Mouse (Mus musculus) embryonic facial prominence, embryonic 12.5 days (tissue): ENCODE measurements around the gene Vcam1. TPM values are rescaled to one million over a fixed set of nuclear protein-coding genes. Genes with fewer than 3 reads are reported as not detected.

Source experiments
- ATAC-seq: fragments of 200-750 bp; cut with Nextera tagmentation; 2 replicates; pipeline ENCODE4 v1.8.0; 2017; ENCODE audit not compliant: insufficient number of reproducible peaks, insufficient read depth, low FRiP score, low TSS enrichment
- H3K27ac ChIP-seq: fragments of 300-500 bp; sonication (generic); 2 replicates; pipeline ENCODE4 v1.5.1; 2016; ENCODE audit warnings: mild to moderate bottlenecking
- H3K27me3 ChIP-seq: fragments of 300-500 bp; sonication (generic); 2 replicates; pipeline ENCODE4 v1.6.1; 2016; ENCODE audit warnings: mild to moderate bottlenecking, moderate library complexity
- H3K36me3 ChIP-seq: fragments of 300-500 bp; sonication (generic); 2 replicates; pipeline ENCODE4 v1.6.1; 2016; ENCODE audit warnings: mild to moderate bottlenecking
- H3K4me1 ChIP-seq: fragments of 300-500 bp; sonication (generic); 2 replicates; pipeline ENCODE4 v1.6.1; 2016
- H3K4me2 ChIP-seq: fragments of 300-500 bp; sonication (generic); replicated peaks from 2 replicates; pipeline ENCODE4 v1.6.1; 2016; ENCODE audit warnings: mild to moderate bottlenecking, moderate library complexity
- H3K4me3 ChIP-seq: fragments of 300-500 bp; sonication (generic); 2 replicates; pipeline ENCODE4 v1.5.1; 2016; ENCODE audit warnings: mild to moderate bottlenecking
- H3K9ac ChIP-seq: fragments of 300-500 bp; sonication (generic); 2 replicates; pipeline ENCODE4 v1.6.1; 2016; ENCODE audit warnings: mild to moderate bottlenecking, moderate library complexity
- H3K9me3 ChIP-seq: fragments of 300-500 bp; sonication (generic); 2 replicates; pipeline ENCODE4 v1.6.1; 2016; ENCODE audit warnings: mild to moderate bottlenecking, moderate library complexity
- WGBS: fragments of 180-500 bp; shearing (Covaris S2); methylation state at CpG from one replicate; pipeline ENCODE4 v1.1.7; 2016; 5-methylcytosine and 5-hydroxymethylcytosine counted together
- polyA plus RNA-seq: library from polyadenylated mRNA; unstranded; fragments of >200 nt; fragmentation: Nextera tagmentation; extraction: Ambion mirVana; gene quantifications from 2 replicates; pipeline ENCODE4 v1.2.1, GENCODE M21; 2016

Gene Vcam1
- 58.8 and 69.4 TPM in 2 replicates for polyA plus RNA-seq

- H3K4me3 ChIP-seq: peak within 1 kb of the TSS; percentile 43
- H3K27me3 ChIP-seq: no peaks in the 10 kb centered on the region
- H3K4me2 ChIP-seq: peak within 1 kb of the TSS; percentile 56
- peaks cover 13% of the 10 kb centered on the region for H3K4me1 ChIP-seq
- H3K36me3 ChIP-seq: peaks cover 3% of the 10 kb centered on the region; the same call in 1 of the 2 replicates
- H3K9ac ChIP-seq: peak within 1 kb of the TSS; percentile 49
- H3K27ac ChIP-seq: peak within 1 kb of the TSS; percentile 67
- H3K9me3 ChIP-seq: no peaks in the 10 kb centered on the region
- ATAC-seq: no peak
- WGBS: under 1% methylated on average over 9 of the region's 9 CpGs
These were observed at the start of gene Vcam1 for GRCm38 (mm10) chr3:116129259-116129738. Gene Vcam1 (minus strand): TSS chr3:116129688.

DNA sequence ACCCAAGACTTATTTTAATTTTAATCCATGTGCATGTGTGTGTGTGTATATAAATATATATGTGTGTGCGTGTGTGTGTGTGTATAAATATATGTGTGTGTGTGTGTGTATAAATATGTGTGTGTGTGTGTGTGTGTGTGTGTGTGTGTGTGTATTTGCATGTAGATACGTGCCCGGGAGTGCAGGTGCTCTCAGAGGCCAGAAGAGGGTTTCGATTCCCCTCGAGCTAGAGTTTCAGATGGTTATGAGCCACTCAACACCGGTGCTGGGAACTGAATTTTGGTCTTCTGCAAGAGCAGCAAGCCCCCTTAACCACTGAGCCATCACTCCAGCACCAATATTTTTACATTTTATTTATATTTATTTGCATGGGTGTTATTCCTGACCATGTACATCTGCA is 45.6 kb upstream of the Vcam1 start:
- no peaks in the 10 kb centered on the region for H3K9me3 ChIP-seq
- no peaks in the 10 kb centered on the region for H3K4me1 ChIP-seq
- H3K36me3 ChIP-seq: no peaks in the 10 kb centered on the region
- H3K27ac ChIP-seq: no peak overlapping the region
- no peak overlapping the region for H3K4me2 ChIP-seq
- H3K9ac ChIP-seq: no peak overlapping the region
- 90% methylated on average over 6 of the region's 6 CpGs for WGBS
- no peak for ATAC-seq
- H3K4me3 ChIP-seq: no peak overlapping the region
- no peaks in the 10 kb centered on the region for H3K27me3 ChIP-seq

DNA sequence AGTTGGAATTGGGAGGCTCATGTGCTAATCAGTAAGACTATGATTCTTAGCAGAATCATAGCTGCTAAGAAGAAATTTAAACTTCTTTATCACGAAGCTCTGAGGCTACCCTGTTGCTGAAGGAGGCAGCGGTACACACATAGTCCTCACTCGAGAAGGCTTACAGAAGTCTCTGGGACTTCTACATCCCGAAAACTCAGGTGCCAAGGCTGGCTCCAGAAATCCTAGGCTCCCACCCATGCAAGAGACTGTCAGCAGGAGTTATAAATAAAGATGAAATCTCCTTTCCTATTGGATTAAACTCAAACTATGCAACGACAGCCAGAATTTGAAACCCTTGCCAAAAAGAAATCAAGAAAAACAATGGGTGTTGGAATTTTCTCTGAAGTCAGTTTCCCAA is 42.0 kb upstream of the Vcam1 start:
- no peaks in the 10 kb centered on the region for H3K27me3 ChIP-seq
- H3K36me3 ChIP-seq: no peaks in the 10 kb centered on the region
- no peak overlapping the region for H3K4me3 ChIP-seq
- 73% methylated on average over 5 of the region's 5 CpGs for WGBS
- H3K4me1 ChIP-seq: no peaks in the 10 kb centered on the region
- no peaks in the 10 kb centered on the region for H3K9me3 ChIP-seq
- H3K9ac ChIP-seq: no peak overlapping the region
- ATAC-seq: no peak
- no peak overlapping the region for H3K4me2 ChIP-seq
- no peak overlapping the region for H3K27ac ChIP-seq

- ATAC-seq: no peak
- Histone ChIP-seq H3K9me3 (no peaks in the 10 kb centered on the region), H3K4me2 (no peak overlapping the region), H3K4me1 (no peaks in the 10 kb centered on the region), H3K9ac (no peak overlapping the region), H3K4me3 (no peak overlapping the region), H3K27me3 (no peaks in the 10 kb centered on the region), H3K27ac (no peak overlapping the region), H3K36me3 (no peaks in the 10 kb centered on the region)
- WGBS: 81% methylated on average over 2 of the region's 2 CpGs
These were observed 38.6 kb upstream of the Vcam1 start for GRCm38 (mm10) chr3:116168056-116168455.

DNA sequence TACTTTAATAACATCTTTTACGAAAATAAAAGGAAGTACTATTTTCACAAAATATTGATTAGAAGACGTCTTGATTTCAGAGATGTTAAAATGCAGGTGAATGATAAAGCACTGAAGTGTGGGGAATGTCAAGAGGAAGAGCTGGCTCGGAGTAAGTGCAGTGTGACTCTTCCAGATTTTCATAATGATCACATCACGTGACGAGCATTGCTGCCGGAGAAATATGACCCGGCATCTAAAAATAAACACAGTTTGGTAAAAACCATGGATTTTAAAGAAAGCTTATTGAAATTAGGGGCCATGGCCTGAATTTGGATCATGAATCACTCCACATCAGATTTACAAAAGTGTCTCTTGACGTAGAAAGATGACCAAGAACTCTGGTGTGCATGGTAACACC is 36.8 kb upstream of the Vcam1 start:
- Histone ChIP-seq H3K36me3 (no peaks in the 10 kb centered on the region), H3K4me2 (no peak overlapping the region), H3K4me1 (no peaks in the 10 kb centered on the region), H3K4me3 (no peak overlapping the region), H3K9me3 (no peaks in the 10 kb centered on the region), H3K27ac (no peak overlapping the region), H3K9ac (no peak overlapping the region), H3K27me3 (no peaks in the 10 kb centered on the region)
- WGBS: 66% methylated on average over 8 of the region's 8 CpGs
- no peak for ATAC-seq

DNA sequence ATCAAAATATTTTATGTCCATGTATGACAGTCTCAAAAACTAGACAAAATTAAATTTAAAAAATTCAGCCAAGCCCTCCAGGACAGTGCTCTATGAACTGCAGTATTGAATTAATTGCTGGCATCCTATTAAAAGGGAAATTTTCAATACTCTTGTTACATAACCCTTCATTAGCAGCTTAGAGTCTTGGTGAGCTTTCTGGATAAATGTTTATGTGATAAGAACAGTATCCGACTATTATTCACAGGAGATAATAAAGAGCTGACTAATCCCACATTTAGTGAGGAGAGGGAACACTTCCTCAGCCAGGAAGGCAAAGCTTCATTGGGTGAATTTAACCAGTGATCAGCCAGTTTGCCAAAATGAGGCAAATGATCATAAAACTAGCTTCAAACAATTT is 35.5 kb upstream of the Vcam1 start:
- Histone ChIP-seq H3K4me3 (no peak overlapping the region), H3K4me2 (no peak overlapping the region), H3K27me3 (no peaks in the 10 kb centered on the region), H3K9me3 (no peaks in the 10 kb centered on the region), H3K36me3 (no peaks in the 10 kb centered on the region), H3K9ac (no peak overlapping the region), H3K27ac (no peak overlapping the region), H3K4me1 (no peaks in the 10 kb centered on the region)
- no peak for ATAC-seq
- 73% methylated on average over 1 of the region's 1 CpGs for WGBS

DNA sequence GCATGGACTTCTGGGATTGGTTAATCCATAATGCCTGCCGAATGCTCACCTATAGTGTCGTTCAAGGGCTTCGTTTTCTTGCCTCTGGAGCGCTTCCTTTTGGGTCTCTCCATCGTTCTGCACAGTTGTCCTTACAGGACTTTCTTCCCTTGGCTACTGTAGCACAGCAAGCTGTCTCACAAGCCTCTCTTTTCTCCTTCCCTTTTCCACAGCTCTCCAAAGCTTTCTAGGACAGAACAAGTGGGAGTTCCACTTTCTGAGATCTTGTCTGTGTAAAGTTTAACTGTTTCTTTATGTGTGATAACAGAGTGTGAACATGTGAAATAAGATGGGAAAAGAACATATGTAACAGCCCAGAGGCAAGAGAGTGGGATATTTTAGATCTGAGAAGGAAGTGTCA is 34.0 kb upstream of the Vcam1 start:
- no peak overlapping the region for H3K27ac ChIP-seq
- H3K4me3 ChIP-seq: no peak overlapping the region
- no peak overlapping the region for H3K4me2 ChIP-seq
- no peak overlapping the region for H3K9ac ChIP-seq
- no peak for ATAC-seq
- no peaks in the 10 kb centered on the region for H3K9me3 ChIP-seq
- H3K4me1 ChIP-seq: no peaks in the 10 kb centered on the region
- no peaks in the 10 kb centered on the region for H3K27me3 ChIP-seq
- 80% methylated on average over 5 of the region's 5 CpGs for WGBS
- no peaks in the 10 kb centered on the region for H3K36me3 ChIP-seq

DNA sequence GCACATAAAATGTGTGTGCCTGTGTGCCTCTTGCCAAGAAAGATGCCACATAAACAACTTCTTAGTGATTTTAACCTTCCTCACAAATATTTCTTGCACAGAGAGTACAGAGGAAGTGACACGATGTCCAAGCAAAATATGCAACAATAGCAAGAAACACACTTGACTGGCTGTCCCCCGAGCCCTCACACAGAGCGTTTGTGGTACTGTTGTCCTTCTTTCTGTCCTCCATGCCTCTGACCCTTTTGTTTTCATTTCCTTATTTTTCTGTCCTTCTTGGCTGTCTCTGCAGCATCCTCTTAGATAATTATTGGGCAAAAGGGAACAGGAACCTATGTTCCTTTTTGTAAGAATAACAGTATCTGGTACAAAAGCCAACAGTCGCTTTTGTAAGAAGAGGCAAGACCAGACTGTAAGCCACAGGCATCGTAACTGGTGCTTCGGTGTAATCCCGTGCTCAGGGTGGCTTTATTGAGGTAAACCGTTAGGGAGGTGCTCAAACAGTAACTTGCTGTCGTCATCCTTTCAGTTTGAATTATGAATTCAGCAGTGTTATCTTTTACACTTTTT is 32.7 kb upstream of the Vcam1 start:
- Histone ChIP-seq H3K4me3 (no peak overlapping the region), H3K9ac (no peak overlapping the region), H3K36me3 (no peaks in the 10 kb centered on the region), H3K4me2 (no peak overlapping the region), H3K27ac (no peak overlapping the region), H3K27me3 (no peaks in the 10 kb centered on the region), H3K9me3 (no peaks in the 10 kb centered on the region), H3K4me1 (no peaks in the 10 kb centered on the region)
- WGBS: 84% methylated on average over 9 of the region's 9 CpGs
- no peak for ATAC-seq

DNA sequence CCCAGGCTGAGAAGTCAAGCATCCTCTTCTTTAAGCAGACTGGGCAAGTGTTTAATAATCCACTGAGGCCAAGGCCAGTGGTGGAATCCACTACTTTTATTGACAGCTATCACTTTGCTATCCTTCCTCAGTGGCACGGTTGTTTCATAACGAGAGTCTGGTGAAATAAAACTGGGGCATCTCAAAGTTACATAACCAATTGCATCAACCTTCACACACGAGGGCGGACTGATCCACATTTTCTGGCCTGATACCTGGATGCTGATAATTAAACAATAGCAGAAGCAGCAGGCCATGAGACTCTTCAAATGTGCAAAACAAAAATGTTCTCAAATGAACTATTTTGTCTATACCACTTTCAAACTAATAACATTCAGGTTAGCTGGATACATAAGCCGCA is 29.9 kb upstream of the Vcam1 start:
- Histone ChIP-seq H3K4me3 (no peak overlapping the region), H3K9ac (no peak overlapping the region), H3K27me3 (no peaks in the 10 kb centered on the region), H3K4me1 (no peaks in the 10 kb centered on the region), H3K27ac (no peak overlapping the region), H3K4me2 (no peak overlapping the region), H3K36me3 (no peaks in the 10 kb centered on the region), H3K9me3 (no peaks in the 10 kb centered on the region)
- 91% methylated on average over 5 of the region's 5 CpGs for WGBS
- ATAC-seq: no peak

DNA sequence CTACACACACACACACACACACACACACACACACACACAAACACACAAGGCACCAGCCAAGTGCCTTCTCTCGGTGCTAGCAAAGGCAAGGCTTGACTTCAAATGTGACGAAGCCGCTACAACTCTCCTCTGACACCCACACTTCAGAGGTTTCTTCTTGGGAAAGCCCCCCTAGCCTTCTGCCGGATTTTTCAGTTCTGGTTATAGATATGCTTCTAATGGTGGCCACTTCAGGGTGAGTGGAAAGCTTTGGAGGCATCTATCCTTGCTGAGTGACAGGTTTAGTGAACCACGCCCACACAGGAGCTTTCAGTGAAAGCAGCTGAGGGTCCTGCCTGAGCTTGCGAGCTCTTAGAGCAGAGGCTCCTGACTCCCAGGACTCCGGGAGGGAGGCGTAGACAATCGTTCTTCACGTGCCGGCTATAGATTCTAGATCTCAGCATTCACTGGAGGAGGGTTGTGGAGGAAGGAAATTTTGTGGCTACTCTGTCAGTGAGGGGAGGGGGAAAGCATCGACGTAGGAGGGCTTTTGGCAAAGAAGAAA is 28.0 kb upstream of the Vcam1 start:
- no peaks in the 10 kb centered on the region for H3K4me1 ChIP-seq
- no peak overlapping the region for H3K9ac ChIP-seq
- H3K4me3 ChIP-seq: no peak overlapping the region
- no peak for ATAC-seq
- WGBS: 73% methylated on average over 13 of the region's 13 CpGs
- H3K36me3 ChIP-seq: no peaks in the 10 kb centered on the region
- H3K4me2 ChIP-seq: no peak overlapping the region
- H3K27me3 ChIP-seq: no peaks in the 10 kb centered on the region
- no peak overlapping the region for H3K27ac ChIP-seq
- no peaks in the 10 kb centered on the region for H3K9me3 ChIP-seq

DNA sequence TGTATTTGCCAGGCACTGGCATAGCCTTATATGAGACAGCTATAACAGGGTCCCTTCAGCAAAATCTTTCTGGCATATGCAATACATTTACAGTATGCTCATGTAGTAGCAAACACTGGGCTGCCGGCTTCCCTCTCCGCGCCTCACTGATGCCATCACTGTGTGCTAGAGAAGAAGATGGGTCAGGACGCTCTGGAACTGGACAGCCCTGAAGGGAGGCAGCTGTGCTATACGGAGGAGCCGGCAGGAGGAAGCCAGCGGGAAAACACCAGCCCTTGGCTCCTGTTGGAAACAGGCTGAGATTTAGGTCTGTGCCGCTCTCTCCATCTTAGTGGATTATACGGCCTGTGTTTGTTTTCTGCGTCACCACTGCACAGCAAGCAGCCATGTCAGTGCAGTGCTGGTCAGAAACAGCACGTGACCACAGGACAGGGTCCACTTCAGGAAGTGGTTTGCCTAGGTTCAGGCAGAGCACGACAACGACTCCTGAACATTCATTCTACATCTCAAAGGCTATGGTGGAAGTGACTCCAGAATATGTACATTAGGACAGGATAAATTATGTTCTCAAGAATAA is 20.7 kb upstream of the Vcam1 start:
- no peak overlapping the region for H3K27ac ChIP-seq
- H3K9me3 ChIP-seq: no peaks in the 10 kb centered on the region
- H3K4me3 ChIP-seq: no peak overlapping the region
- H3K4me1 ChIP-seq: no peaks in the 10 kb centered on the region
- no peak overlapping the region for H3K9ac ChIP-seq
- no peak overlapping the region for H3K4me2 ChIP-seq
- no peaks in the 10 kb centered on the region for H3K27me3 ChIP-seq
- WGBS: 88% methylated on average over 13 of the region's 13 CpGs
- no peak for ATAC-seq
- H3K36me3 ChIP-seq: no peaks in the 10 kb centered on the region

GRCm38 (mm10) chr3:116149096-116149495 is 19.6 kb upstream of the Vcam1 start:
- H3K4me2 ChIP-seq: no peak overlapping the region
- WGBS: 52% methylated on average over 4 of the region's 4 CpGs
- no peak overlapping the region for H3K9ac ChIP-seq
- H3K4me1 ChIP-seq: no peaks in the 10 kb centered on the region
- no peak for ATAC-seq
- no peaks in the 10 kb centered on the region for H3K9me3 ChIP-seq
- no peaks in the 10 kb centered on the region for H3K27me3 ChIP-seq
- no peaks in the 10 kb centered on the region for H3K36me3 ChIP-seq
- H3K27ac ChIP-seq: no peak overlapping the region
- no peak overlapping the region for H3K4me3 ChIP-seq
